Mouse (Mus musculus) ES-E14 (cell line): ENCODE measurements at regions not wholly inside any gene's neighbourhood (a gene's known extent, or its start where the extent isn't known, plus 50 kb on each side); places are given as distances from the start of the nearest gene placed in this dataset.

Source experiments
- DNase-seq: peaks from one replicate; pipeline ENCODE4 v3.0.0-alpha.2; 2013; ENCODE audit warnings: low read depth, low spot score
- H3K27ac ChIP-seq: 2 replicates; pipeline ENCODE4 v1.5.1; 2012; ENCODE audit warnings: low read depth, mild to moderate bottlenecking, low read length, moderate library complexity, mixed read lengths; ENCODE audit not compliant: poor library complexity, insufficient read depth, severe bottlenecking
- H3K36me3 ChIP-seq: 2 replicates; pipeline ENCODE4 v1.6.1; 2012; ENCODE audit warnings: mild to moderate bottlenecking, low read length, moderate library complexity, mixed read lengths; ENCODE audit not compliant: control insufficient read depth, poor library complexity, insufficient read depth, severe bottlenecking
- H3K4me1 ChIP-seq, 2 experiments: fragments of 150-350 bp in 1 of 2; sonication (generic) in 1 of 2; 2 replicates each; pipeline ENCODE4 v1.6.1; 2012; ENCODE audit warnings: low read length in 2 of 2, mild to moderate bottlenecking in 1 of 2, mixed read lengths in 1 of 2; ENCODE audit not compliant: control insufficient read depth in 2 of 2, insufficient read depth in 2 of 2, poor library complexity in 1 of 2
- H3K4me3 ChIP-seq, 2 experiments: fragments of 150-350 bp in 1 of 2; sonication (generic) in 1 of 2; 2 replicates each; pipeline ENCODE4 v1.5.1; 2012; ENCODE audit warnings: low read length in 2 of 2, low read depth in 1 of 2, mild to moderate bottlenecking in 1 of 2, mixed read lengths in 1 of 2; ENCODE audit not compliant: insufficient read depth in 1 of 2, poor library complexity in 1 of 2, severe bottlenecking in 1 of 2
- H3K9ac ChIP-seq: 2 replicates; pipeline ENCODE4 v1.6.1; 2012; ENCODE audit warnings: low read depth, mild to moderate bottlenecking, low read length, mixed read lengths; ENCODE audit not compliant: poor library complexity, insufficient read depth, severe bottlenecking
- H3K9me3 ChIP-seq: fragments of 150-350 bp; sonication (generic); 2 replicates; pipeline ENCODE4 v1.6.1; 2012; ENCODE audit warnings: low read depth, mild to moderate bottlenecking, low read length; ENCODE audit not compliant: control insufficient read depth, insufficient read depth
- CHD2 ChIP-seq: IDR thresholded peaks from 2 replicates; pipeline ENCODE4 v1.6.1; 2014; ENCODE audit warnings: mild to moderate bottlenecking, low read depth, low read length, inconsistent platforms
- HCFC1 ChIP-seq: IDR thresholded peaks from 2 replicates; pipeline ENCODE4 v1.6.1; 2012; ENCODE audit warnings: low read length, inconsistent platforms, borderline replicate concordance; ENCODE audit not compliant: insufficient read depth
- MAFK ChIP-seq: IDR thresholded peaks from 2 replicates; pipeline ENCODE4 v1.6.1; 2014; ENCODE audit warnings: mild to moderate bottlenecking, low read depth, low read length, inconsistent platforms; ENCODE audit not compliant: insufficient read depth
- ZC3H11A ChIP-seq: IDR thresholded peaks from 2 replicates; pipeline ENCODE4 v1.6.1; 2012; ENCODE audit warnings: low read depth, mild to moderate bottlenecking, inconsistent platforms, low read length, borderline replicate concordance
- ZNF384 ChIP-seq: IDR thresholded peaks from 2 replicates; pipeline ENCODE4 v1.6.1; 2012; ENCODE audit warnings: low read depth, low read length, inconsistent platforms
- in situ Hi-C, 2 experiments: fragments of 600-800 bp; cut with MboI; formaldehyde crosslinking; loops; one replicate each; pipeline ENCODE4 v1.15.1; 2025; ENCODE audit warnings: low sequenced_read_pairs in 2 of 2, inconsistent platforms in 1 of 2; ENCODE audit not compliant: unreplicated experiment in 2 of 2

DNA sequence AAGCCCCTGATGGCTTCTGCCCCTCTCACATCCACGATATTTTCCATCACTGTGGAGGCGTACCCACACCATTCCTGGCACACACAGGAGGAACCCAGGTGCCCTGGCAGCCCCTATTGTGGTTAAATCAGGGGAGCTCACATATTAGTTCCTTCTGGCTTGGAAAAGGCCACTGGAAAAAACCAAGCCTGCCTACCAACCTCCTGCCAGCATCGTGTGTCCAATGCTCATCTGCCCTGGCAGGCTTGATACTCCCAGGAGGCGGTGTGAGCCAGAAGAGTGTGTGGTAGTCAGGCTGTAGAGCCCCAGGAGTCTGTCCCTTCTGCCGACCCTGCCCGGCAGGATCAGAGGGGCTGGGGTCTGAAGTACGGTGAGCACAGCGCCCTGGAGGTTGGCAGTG is 104.7 kb upstream of the Aldh1a3 start:
- H3K9ac ChIP-seq: no peak overlapping the region
- H3K9me3 ChIP-seq: no peaks in the 10 kb centered on the region
- H3K27ac ChIP-seq: no peak overlapping the region
- no peak overlapping the region for H3K4me3 ChIP-seq
- no peaks in the 10 kb centered on the region for H3K4me1 ChIP-seq
- no peak for DNase-seq
- no peak for TF ChIP-seq MAFK
- TF ChIP-seq CHD2: no peak
- TF ChIP-seq ZNF384: no peak
- TF ChIP-seq HCFC1: no peak
- TF ChIP-seq ZC3H11A: no peak
- H3K36me3 ChIP-seq: no peaks in the 10 kb centered on the region
- in situ Hi-C loops: no loop called here

DNA sequence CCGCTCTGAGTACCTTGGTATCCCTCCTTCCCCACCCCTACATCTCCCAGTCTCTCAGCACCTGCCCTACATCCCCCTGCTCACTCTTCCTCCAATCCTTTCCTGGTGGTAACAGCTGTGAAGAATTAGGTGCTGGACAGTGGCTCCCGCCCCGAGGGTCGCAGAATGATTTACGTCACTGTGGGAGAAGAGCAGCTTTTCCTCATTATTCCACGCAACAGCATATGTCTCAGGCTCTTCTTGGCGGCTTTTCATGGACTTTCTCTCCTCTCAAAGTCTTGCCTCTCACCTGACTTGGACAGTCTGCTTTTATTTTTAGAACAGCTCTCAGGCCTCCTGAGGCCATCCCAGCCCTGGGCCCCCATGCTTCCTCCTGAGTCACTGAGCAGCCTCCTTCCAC is 103.8 kb upstream of the Aldh1a3 start:
- Histone ChIP-seq H3K27ac (no peak overlapping the region), H3K9ac (no peak overlapping the region), H3K9me3 (no peaks in the 10 kb centered on the region), H3K4me1 (no peaks in the 10 kb centered on the region), H3K36me3 (no peaks in the 10 kb centered on the region), H3K4me3 (no peak overlapping the region)
- in situ Hi-C loops: no loop called here
- TF ChIP-seq HCFC1: no peak
- no peak for TF ChIP-seq ZC3H11A
- TF ChIP-seq ZNF384: no peak
- no peak for TF ChIP-seq CHD2
- TF ChIP-seq MAFK: no peak
- DNase-seq: no peak

DNA sequence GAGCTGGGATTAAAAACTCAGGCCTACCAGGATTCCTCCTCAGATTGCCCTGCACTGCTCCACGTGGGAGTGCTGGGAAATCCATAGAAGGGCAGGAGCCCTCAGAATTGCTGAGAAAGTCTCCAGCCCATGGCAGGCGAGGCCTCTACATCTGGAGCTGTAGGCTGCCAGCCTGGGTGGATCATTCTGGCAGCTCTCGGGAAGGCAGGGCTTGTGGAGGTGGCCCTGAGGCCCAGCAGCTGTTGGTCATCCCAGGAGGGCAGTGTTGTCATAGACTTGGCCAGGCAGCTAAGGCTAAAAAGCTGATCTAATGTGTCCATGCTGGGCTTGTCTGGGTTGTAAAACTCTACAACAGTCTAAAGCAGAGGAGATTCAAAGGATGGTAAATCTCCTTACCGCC is 101.6 kb upstream of the Aldh1a3 start:
- Histone ChIP-seq H3K9ac (no peak overlapping the region), H3K4me3 (no peak overlapping the region), H3K9me3 (no peaks in the 10 kb centered on the region), H3K27ac (no peak overlapping the region), H3K36me3 (no peaks in the 10 kb centered on the region), H3K4me1 (no peaks in the 10 kb centered on the region)
- TF ChIP-seq ZNF384: no peak
- no peak for TF ChIP-seq ZC3H11A
- no peak for TF ChIP-seq HCFC1
- in situ Hi-C loops: no loop called here
- no peak for DNase-seq

DNA sequence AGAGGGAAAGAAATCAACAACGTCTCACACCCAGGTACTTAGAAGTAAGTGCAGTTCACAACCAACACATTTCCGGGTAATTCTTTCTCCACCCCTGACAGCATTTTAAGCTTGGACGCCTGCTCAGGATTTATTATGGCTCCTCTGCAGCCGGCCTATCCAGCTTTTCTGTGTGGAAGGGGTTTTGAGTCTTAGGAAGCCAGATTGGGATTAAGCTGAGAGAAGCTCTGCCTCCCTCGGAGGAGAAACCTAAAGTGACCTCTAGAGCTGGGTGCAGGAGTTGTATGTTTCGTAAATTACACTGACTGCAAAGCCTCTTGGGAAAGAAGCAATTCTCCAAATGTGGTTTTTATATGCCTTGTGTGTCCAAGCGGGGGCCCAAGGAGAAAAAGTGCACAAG is 96.6 kb upstream of the Aldh1a3 start:
- no peak for DNase-seq
- Histone ChIP-seq H3K9me3 (no peaks in the 10 kb centered on the region), H3K36me3 (no peaks in the 10 kb centered on the region), H3K4me1 (no peaks in the 10 kb centered on the region), H3K9ac (no peak overlapping the region), H3K27ac (no peak overlapping the region), H3K4me3 (no peak overlapping the region)
- no peak for TF ChIP-seq ZNF384
- TF ChIP-seq ZC3H11A: no peak
- TF ChIP-seq CHD2: no peak
- TF ChIP-seq MAFK: no peak
- TF ChIP-seq HCFC1: no peak
- in situ Hi-C loops: no loop called here

DNA sequence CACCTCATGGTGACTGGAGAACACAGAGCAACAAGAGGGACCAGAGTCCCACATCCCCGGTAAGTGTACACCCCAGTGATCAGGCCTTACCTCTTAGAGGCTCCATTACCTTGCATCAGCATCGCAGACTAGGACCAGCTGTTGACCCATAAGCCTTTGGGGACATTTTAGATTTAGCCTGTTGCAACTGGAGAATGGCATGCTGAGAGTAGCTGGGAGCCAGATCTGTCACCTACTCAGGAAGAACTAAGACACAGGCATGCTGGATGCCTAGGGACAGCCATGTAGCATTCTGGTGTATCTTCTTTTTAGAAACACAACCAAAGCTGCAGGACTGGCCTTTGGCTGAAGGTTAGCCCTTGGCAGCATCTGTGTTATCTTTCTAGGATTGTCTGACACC is 94.2 kb upstream of the Aldh1a3 start:
- Histone ChIP-seq H3K4me3 (no peak overlapping the region), H3K9ac (no peak overlapping the region), H3K9me3 (no peaks in the 10 kb centered on the region), H3K4me1 (no peaks in the 10 kb centered on the region), H3K27ac (no peak overlapping the region), H3K36me3 (no peaks in the 10 kb centered on the region)
- no peak for TF ChIP-seq HCFC1
- no peak for TF ChIP-seq MAFK
- TF ChIP-seq ZNF384: no peak
- no peak for TF ChIP-seq ZC3H11A
- DNase-seq: no peak
- in situ Hi-C loops: no loop called here
